Mouse (Mus musculus) CH12.LX (cell line): ENCODE results near the gene Ntm. TPM values are rescaled to one million over a fixed set of nuclear protein-coding genes. Genes with fewer than 3 reads are reported as not detected.

ENCODE experiments used
- DNase-seq: peaks from one replicate; pipeline ENCODE4 v3.0.0-alpha.2; 2013; ENCODE audit errors: extremely low read depth
- H3K27ac ChIP-seq: 2 replicates; pipeline ENCODE4 v1.5.1; 2012; ENCODE audit warnings: low read depth, mild to moderate bottlenecking, control low read depth, moderate library complexity; ENCODE audit not compliant: insufficient read depth
- H3K27me3 ChIP-seq: replicated peaks from 2 replicates; pipeline ENCODE3; 2012; ENCODE audit warnings: inconsistent platforms
- H3K36me3 ChIP-seq, 2 experiments: replicated peaks in 1 of 2; 2 replicates each; pipeline versions ENCODE3 to v1.6.1; 2012; ENCODE audit warnings: inconsistent platforms in 1 of 2, low read length in 1 of 2, mild to moderate bottlenecking in 1 of 2, mixed read lengths in 1 of 2, moderate library complexity in 1 of 2; ENCODE audit not compliant: control insufficient read depth in 1 of 2, insufficient read depth in 1 of 2
- H3K4me1 ChIP-seq, 2 experiments: 2 replicates each; pipeline ENCODE4 v1.6.1; 2012; ENCODE audit warnings: inconsistent platforms in 1 of 2, moderate library complexity in 1 of 2; ENCODE audit not compliant: insufficient read depth in 2 of 2, control insufficient read depth in 1 of 2
- H3K4me2 ChIP-seq: 2 replicates; pipeline ENCODE4 v1.6.1; 2012; ENCODE audit warnings: low read depth, mild to moderate bottlenecking, control low read depth; ENCODE audit not compliant: poor library complexity, insufficient read depth, severe bottlenecking
- H3K4me3 ChIP-seq, 3 experiments: fragments of 150-350 bp in 1 of 3; sonication (generic) in 1 of 3; replicated peaks in 1 of 3; 2 replicates each; pipeline versions ENCODE3 to v1.5.1; 2011 to 2012; ENCODE audit warnings: low read depth in 2 of 3, low read length in 2 of 3, mild to moderate bottlenecking in 2 of 3, moderate library complexity in 2 of 3, control low read depth in 1 of 3, improper control_type of control experiment in 1 of 3, inconsistent platforms in 1 of 3, mixed read lengths in 1 of 3; ENCODE audit not compliant: poor library complexity in 1 of 3
- H3K79me2 ChIP-seq: replicated peaks from 2 replicates; pipeline ENCODE4 v1.6.1; 2012; ENCODE audit warnings: mild to moderate bottlenecking, moderate library complexity; ENCODE audit not compliant: control insufficient read depth, poor library complexity, insufficient read depth, severe bottlenecking; ENCODE audit errors: extremely low read depth
- H3K9ac ChIP-seq: 2 replicates; pipeline ENCODE4 v1.6.1; 2012; ENCODE audit warnings: low read depth, mild to moderate bottlenecking, control low read depth, moderate library complexity; ENCODE audit not compliant: insufficient read depth
- H3K9me3 ChIP-seq: replicated peaks from 2 replicates; pipeline ENCODE3; 2012; ENCODE audit warnings: low read length, inconsistent platforms, mixed read lengths
- ELF1 ChIP-seq: IDR thresholded peaks from 2 replicates; pipeline ENCODE4 v1.6.1; 2014; ENCODE audit warnings: low read depth, mild to moderate bottlenecking, inconsistent platforms, low read length, improper control_type of control experiment
- EP300 ChIP-seq: IDR thresholded peaks from 2 replicates; pipeline ENCODE4 v1.6.1; 2011; ENCODE audit warnings: low read length, improper control_type of control experiment
- ETS1 ChIP-seq: conservative IDR thresholded peaks from 2 replicates; pipeline ENCODE4 v1.6.1; 2012; ENCODE audit warnings: low read depth, mild to moderate bottlenecking, inconsistent platforms, low read length, improper control_type of control experiment, moderate library complexity
- JUND ChIP-seq: conservative IDR thresholded peaks from 2 replicates; pipeline ENCODE4 v1.6.1; 2011; ENCODE audit warnings: low read depth, low read length, improper control_type of control experiment
- MAFK ChIP-seq: IDR thresholded peaks from 2 replicates; pipeline ENCODE4 v1.6.1; 2011; ENCODE audit warnings: low read length, improper control_type of control experiment; ENCODE audit not compliant: insufficient replicate concordance
- MEF2A ChIP-seq: IDR thresholded peaks from 2 replicates; pipeline ENCODE4 v1.6.1; 2014; ENCODE audit warnings: low read depth, mild to moderate bottlenecking, inconsistent platforms, low read length, improper control_type of control experiment, borderline replicate concordance
- MYC ChIP-seq: IDR thresholded peaks from 2 replicates; pipeline ENCODE4 v1.6.1; 2011; ENCODE audit warnings: low read depth, mild to moderate bottlenecking, improper control_type of control experiment, low read length
- NRF1 ChIP-seq: IDR thresholded peaks from 2 replicates; pipeline ENCODE4 v1.6.1; 2014; ENCODE audit warnings: low read depth, mild to moderate bottlenecking, inconsistent platforms, low read length, improper control_type of control experiment, moderate library complexity
- SIN3A ChIP-seq: IDR thresholded peaks from 2 replicates; pipeline ENCODE4 v1.6.1; 2012; ENCODE audit warnings: low read length, improper control_type of control experiment, inconsistent platforms
- SMC3 ChIP-seq: IDR thresholded peaks from 2 replicates; pipeline ENCODE4 v1.6.1; 2011; ENCODE audit warnings: low read depth, low read length, improper control_type of control experiment
- TBP ChIP-seq: conservative IDR thresholded peaks from 2 replicates; pipeline ENCODE4 v1.6.1; 2011; ENCODE audit warnings: low read depth, low read length, improper control_type of control experiment
- TCF12 ChIP-seq: IDR thresholded peaks from 2 replicates; pipeline ENCODE4 v1.6.1; 2014; ENCODE audit warnings: low read depth, mild to moderate bottlenecking, inconsistent platforms, low read length, improper control_type of control experiment
- USF1 ChIP-seq: IDR thresholded peaks from 2 replicates; pipeline ENCODE4 v1.6.1; 2014; ENCODE audit warnings: low read depth, mild to moderate bottlenecking, inconsistent platforms, low read length, improper control_type of control experiment
- USF2 ChIP-seq: conservative IDR thresholded peaks from 2 replicates; pipeline ENCODE4 v1.6.1; 2011; ENCODE audit warnings: low read depth, low read length, improper control_type of control experiment
- ZKSCAN1 ChIP-seq: IDR thresholded peaks from 2 replicates; pipeline ENCODE4 v1.6.1; 2012; ENCODE audit warnings: low read depth, inconsistent platforms, low read length, improper control_type of control experiment, borderline replicate concordance
- ZMIZ1 ChIP-seq: IDR thresholded peaks from 2 replicates; pipeline ENCODE4 v1.6.1; 2012; ENCODE audit warnings: low read depth, mild to moderate bottlenecking, inconsistent platforms, low read length, improper control_type of control experiment
- dilution Hi-C: fragments of 300-500 bp; cut with MboI; formaldehyde crosslinking; loops from 2 replicates; pipeline ENCODE4 v1.14.3; 2020; ENCODE audit warnings: low sequenced_read_pairs; ENCODE audit not compliant: extremely low pct_unique_long_range_greater_than_20kb, extremely low pct_ligation_motif_present
- in situ Hi-C: fragments of 300-500 bp; cut with MboI; formaldehyde crosslinking; loops from 3 replicates; pipeline ENCODE4 v1.14.3; 2019; ENCODE audit warnings: low sequenced_read_pairs, low pct_ligation_motif_present, low pct_unique_long_range_greater_than_20kb, mixed read lengths
- polyA plus RNA-seq: library from polyadenylated mRNA; unstranded; fragments of >175 nt; gene quantifications from 2 replicates; pipeline ENCODE4 v1.2.1, GENCODE M21; 2012; ENCODE audit warnings: low read depth; ENCODE audit not compliant: insufficient read length
- total RNA-seq, 2 experiments: library from RNA; depleted of rRNA; stranded (reverse); fragments of 300-350 nt in 1 of 2; fragments of >200 nt in 1 of 2; gene quantifications; 2 replicates each; pipeline ENCODE4 v1.2.3; 2012 to 2014

Ntm gene
- total and polyA plus RNA-seq, 3 experiments = not detected

- no peak overlapping the region for H3K4me2 ChIP-seq
- H3K27me3 ChIP-seq = no peaks in the 10 kb centered on the region
- H3K36me3 ChIP-seq = no peaks in the 10 kb centered on the region
- H3K27ac ChIP-seq = no peak overlapping the region
- peaks cover 72% of the 10 kb centered on the region for H3K9me3 ChIP-seq
- no peak overlapping the region for H3K9ac ChIP-seq
- H3K4me1 ChIP-seq = no peaks in the 10 kb centered on the region
- no peak for DNase-seq
- H3K79me2 ChIP-seq = no peaks in the 10 kb centered on the region
- in situ Hi-C loops = no loop called here
- dilution Hi-C loops = no loop called here
- H3K4me3 ChIP-seq = no peak overlapping the region
- TF ChIP-seq ETS1 (no peak), JUND (no peak), USF1 (no peak), ZKSCAN1 (no peak), TCF12 (no peak)
Measured at GRCm38 (mm10) chr9:29268583-29269276, 694.2 kb downstream of the Ntm start.

DNA sequence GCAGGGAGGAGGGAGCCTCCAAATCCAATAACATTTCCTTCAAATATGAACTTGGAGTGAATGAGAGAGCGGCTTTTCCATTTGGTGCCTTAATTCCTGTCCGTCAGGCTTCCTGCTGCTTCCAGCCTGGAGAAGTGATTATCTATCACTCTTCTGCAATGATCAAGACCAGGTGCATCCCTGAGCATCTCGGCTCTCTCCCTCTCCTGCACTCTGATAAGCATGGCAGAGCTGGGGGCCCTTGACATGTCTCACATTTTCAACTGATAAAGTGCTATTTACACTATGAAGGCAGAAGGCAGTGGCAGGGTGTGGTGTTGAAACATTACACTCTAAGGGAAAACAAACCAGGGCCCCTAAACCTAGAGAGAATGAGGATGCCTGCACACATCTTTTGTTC is 695.3 kb downstream of the Ntm start:
- no peak for TF ChIP-seq EP300
- TF ChIP-seq TCF12 = no peak
- TF ChIP-seq MEF2A = no peak
- no peak for TF ChIP-seq TBP
- TF ChIP-seq ZKSCAN1 = no peak
- no peak for TF ChIP-seq ZMIZ1
- no peak for TF ChIP-seq SIN3A
- H3K9me3 ChIP-seq = peaks cover 82% of the 10 kb centered on the region
- no peaks in the 10 kb centered on the region for H3K79me2 ChIP-seq
- H3K9ac ChIP-seq = no peak overlapping the region
- no peak overlapping the region for H3K4me3 ChIP-seq
- DNase-seq = no peak
- H3K27me3 ChIP-seq = no peaks in the 10 kb centered on the region
- no peaks in the 10 kb centered on the region for H3K36me3 ChIP-seq
- H3K4me1 ChIP-seq = no peaks in the 10 kb centered on the region
- no peak overlapping the region for H3K4me2 ChIP-seq
- no peak overlapping the region for H3K27ac ChIP-seq
- in situ Hi-C loops (no loop called here), dilution Hi-C loops (no loop called here)

- no peak overlapping the region for H3K4me3 ChIP-seq
- no peaks in the 10 kb centered on the region for H3K36me3 ChIP-seq
- no peaks in the 10 kb centered on the region for H3K27me3 ChIP-seq
- TF ChIP-seq USF2 = no peak
- no peak for TF ChIP-seq SMC3
- TF ChIP-seq TCF12 = no peak
- no peak for TF ChIP-seq MYC
- TF ChIP-seq MAFK = no peak
- no peak for TF ChIP-seq ELF1
- no peak for TF ChIP-seq NRF1
- dilution Hi-C loops = no loop called here
- in situ Hi-C loops = no loop called here
- H3K79me2 ChIP-seq = no peaks in the 10 kb centered on the region
- no peak overlapping the region for H3K27ac ChIP-seq
- H3K4me1 ChIP-seq = no peaks in the 10 kb centered on the region
- no peak overlapping the region for H3K9ac ChIP-seq
- H3K9me3 ChIP-seq = peaks cover 76% of the 10 kb centered on the region
- H3K4me2 ChIP-seq = no peak overlapping the region
- DNase-seq = no peak
Measured at GRCm38 (mm10) chr9:29265177-29265576, 697.8 kb downstream of the Ntm start.
